Comparison of ENCODE assay signal across 13 mouse cellular contexts in genomic region chr8:112588357-112589051, GRCm38 (mm10). TPM values are rescaled to one million over a fixed set of nuclear protein-coding genes. Genes with fewer than 3 reads are reported as not detected.
DNase-seq lines count a peak whose midpoint lies in the region; ATAC-seq and TF ChIP-seq lines count a peak whose summit lies in the region.
"Had no signal": no experiment of that assay in that cellular context is flagged by ENCODE, and none has a peak within 500 bp of the region (broad histone marks: within the 10 kb centered on the region; RNA-seq: fewer than 3 reads in every experiment).

No protein-coding gene starts in this region.

- no peaks in the 10 kb centered on the region for H3K36me3 ChIP-seq in lung, embryonic 14.5 days (ENCODE audit: insufficient read depth)
- no peaks in the 10 kb centered on the region for H3K36me3 ChIP-seq in hindbrain, embryonic 16.5 days (ENCODE audit: control insufficient read depth, insufficient read depth, low read length)
- H3K36me3 ChIP-seq in liver, embryonic 12.5 days: no peaks in the 10 kb centered on the region
- H3K36me3 ChIP-seq: G1E had no signal

- H3K27ac ChIP-seq in lung, embryonic 14.5 days (ENCODE audit: low read depth): no peak overlapping the region
- H3K27ac ChIP-seq in hindbrain, embryonic 16.5 days (ENCODE audit: low read depth, low read length): no peak overlapping the region
- H3K27ac ChIP-seq in liver, embryonic 12.5 days: no peak overlapping the region

- 26% methylated on average over 8 of the region's 8 CpGs for WGBS in lung, embryonic 14.5 days
- 45% methylated on average over 8 of the region's 8 CpGs for WGBS in lung, adult 2 months
- 52% methylated on average over 8 of the region's 8 CpGs for WGBS in hindbrain, embryonic 16.5 days
- 59% methylated on average over 8 of the region's 8 CpGs for WGBS in liver, embryonic 12.5 days (ENCODE audit: insufficient replicate concordance)

- DNase-seq in embryo, embryonic 10.5 days (ENCODE audit: low spot score): peak; percentile 18
- DNase-seq in embryo, embryonic 9.5 days (ENCODE audit: extremely low spot score): no peak
- DNase-seq in lung, embryonic 14.5 days: peak; percentile 64
- no peak for DNase-seq in lung, adult 2 months
- peak; percentile 15 for DNase-seq in retina, embryonic 14.5 days (ENCODE audit: low spot score)
- DNase-seq in gastrocnemius, postnatal 25 days: no peak
- DNase-seq: cerebellum, postnatal 14 days; gastrocnemius, postnatal 14 days; heart, postnatal 14 days; lung, adult 18-20 months had no signal

- no peak overlapping the region for H3K4me3 ChIP-seq in lung, embryonic 14.5 days (ENCODE audit: low read depth, low read length)
- no peak overlapping the region for H3K4me3 ChIP-seq in lung, adult 2 months (replicated peaks; ENCODE audit: extremely low read depth, low read depth, low read length)
- H3K4me3 ChIP-seq in hindbrain, embryonic 16.5 days (ENCODE audit: low read length): peak overlapping the region; percentile 5; the same call in 1 of the 2 replicates
- no peak overlapping the region for H3K4me3 ChIP-seq in liver, embryonic 12.5 days

- no peaks in the 10 kb centered on the region for H3K27me3 ChIP-seq in lung, embryonic 14.5 days (ENCODE audit: insufficient read depth, low read length)
- H3K27me3 ChIP-seq in hindbrain, embryonic 16.5 days (replicated peaks; ENCODE audit: control insufficient read depth, insufficient read depth, low read length): no peaks in the 10 kb centered on the region
- H3K27me3 ChIP-seq in liver, embryonic 12.5 days (replicated peaks): no peaks in the 10 kb centered on the region

- no peaks in the 10 kb centered on the region for H3K9me3 ChIP-seq in lung, embryonic 14.5 days (ENCODE audit: low read depth, low read length)
- no peaks in the 10 kb centered on the region for H3K9me3 ChIP-seq in hindbrain, embryonic 16.5 days (ENCODE audit: control insufficient read depth, low read length)
- H3K9me3 ChIP-seq in liver, embryonic 12.5 days (replicated peaks): peaks cover 19% of the 10 kb centered on the region; the same call in 1 of the 2 replicates

- ATAC-seq in lung, embryonic 14.5 days (ENCODE audit: insufficient read depth): peak; percentile 87; the same call in 1 of the 2 replicates
- 0 out of 2 replicates have a peak, but pooled peaks have one; percentile 6 for ATAC-seq in hindbrain, embryonic 16.5 days
- ATAC-seq in liver, embryonic 12.5 days: no peak

- H3K4me2 ChIP-seq in lung, embryonic 14.5 days: peak overlapping the region; percentile 51
- H3K4me2 ChIP-seq in hindbrain, embryonic 16.5 days (ENCODE audit: low read length): peak overlapping the region; percentile 40
- H3K4me2 ChIP-seq in liver, embryonic 12.5 days: no peak overlapping the region

- TF ChIP-seq POLR2A in lung, adult 2 months (IDR thresholded peaks at IDR 0.05; ENCODE audit: borderline replicate concordance, extremely low read depth, low read depth, low read length): no peak

- no peaks in the 10 kb centered on the region for H3K4me1 ChIP-seq in lung, embryonic 14.5 days (ENCODE audit: insufficient read depth)
- no peaks in the 10 kb centered on the region for H3K4me1 ChIP-seq in lung, adult 2 months (ENCODE audit: control insufficient read depth, insufficient read depth, low read length)
- H3K4me1 ChIP-seq in hindbrain, embryonic 16.5 days (ENCODE audit: control insufficient read depth, insufficient read depth, low read depth, low read length): no peaks in the 10 kb centered on the region
- H3K4me1 ChIP-seq in liver, embryonic 12.5 days: no peaks in the 10 kb centered on the region

- no peak overlapping the region for H3K9ac ChIP-seq in lung, embryonic 14.5 days
- H3K9ac ChIP-seq in hindbrain, embryonic 16.5 days (ENCODE audit: low read depth, low read length): no peak overlapping the region
- H3K9ac ChIP-seq in liver, embryonic 12.5 days: no peak overlapping the region

- no peak for TF ChIP-seq CTCF in lung, embryonic 14.5 days (IDR thresholded peaks at IDR 0.05; ENCODE audit: low read depth)
- TF ChIP-seq CTCF in lung, adult 2 months (IDR thresholded peaks at IDR 0.05; ENCODE audit: insufficient read depth, low read length): no peak

RNA-seq across cellular contexts. Expression of gene Cntnap4, which starts 18.7 kb away (rescaled TPM):
- 0.12 TPM in 1 of 2 replicates, not detected in the other for polyA plus RNA-seq in lung, embryonic 14.5 days (2014; fragmentation: Nextera tagmentation; extraction: Ambion mirVana)
- not detected in 2 replicates for polyA plus RNA-seq in lung, adult 2 months (2012; rRNA removed)
- polyA plus RNA-seq in hindbrain, embryonic 16.5 days (2015; fragmentation: Nextera tagmentation; extraction: Ambion mirVana): 22.1 and 23.4 TPM in 2 replicates
- 0.04 TPM in 1 of 2 replicates, not detected in the other for polyA plus RNA-seq in liver, embryonic 12.5 days (2016; fragmentation: Nextera tagmentation; extraction: Ambion mirVana)
- not detected for total RNA-seq in gastrocnemius, postnatal 25 days (2021)
- total RNA-seq: G1E; heart, postnatal 14 days had no signal
- polyA plus RNA-seq: G1E had no signal

Comparison
In these comparisons a context has a peak if more than half of its experiments do, and no peak if none do; other contexts are left out.
1. DNase-seq: peak in embryo, embryonic 10.5 days (single experiment), lung, embryonic 14.5 days (single experiment) and retina, embryonic 14.5 days (single experiment); none in embryo, embryonic 9.5 days (single experiment), lung, adult 2 months (single experiment) and gastrocnemius, postnatal 25 days (single experiment).
2. RNA of gene Cntnap4, which starts 18.7 kb away (polyA plus RNA-seq): 22.1 to 23.4 TPM in hindbrain, embryonic 16.5 days; 0.04 TPM in liver, embryonic 12.5 days, 0.12 TPM in lung, embryonic 14.5 days and not detected in lung, adult 2 months; every median in the first group is over 10 times any median in the second.